Comparison of ENCODE assay signal across 27 mouse cellular contexts in the genomic region with DNA sequence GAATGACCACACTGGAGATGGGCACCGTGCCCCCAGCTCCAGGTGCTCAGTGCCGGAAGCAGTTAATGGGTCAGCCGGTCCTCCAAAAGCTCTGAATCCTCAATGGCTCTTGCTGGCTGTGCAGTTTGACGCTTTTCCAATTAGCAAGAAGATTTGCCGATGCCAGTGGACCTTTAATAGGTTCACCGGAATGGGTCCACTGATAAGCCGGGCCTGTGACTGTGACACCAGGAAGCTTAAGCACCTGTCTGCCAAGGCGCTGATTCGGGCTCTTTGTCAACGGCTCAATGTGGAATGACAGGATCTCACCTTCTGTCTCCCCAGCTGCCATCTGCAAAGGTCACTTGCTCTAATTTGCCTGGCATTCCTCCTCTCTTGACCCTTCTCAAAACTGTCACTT.
DNase-seq lines count a peak whose midpoint lies in the region; ATAC-seq lines count a peak whose summit lies in the region.
"Had no signal": no experiment of that assay in that cellular context is flagged by ENCODE, and none has a peak within 500 bp of the region (broad histone marks: within the 10 kb centered on the region; RNA-seq: fewer than 3 reads in every experiment).

No protein-coding gene starts in this region.

- WGBS in heart, embryonic 11.5 days (ENCODE audit: insufficient replicate concordance) = 74% methylated on average over 10 of the region's 10 CpGs

- intact Hi-C loops in heart, postnatal 14 days (cut with DNase I) = no loop called here

- H3K9me3 ChIP-seq in heart, embryonic 11.5 days (replicated peaks; ENCODE audit: control insufficient read depth, low read length) = no peaks in the 10 kb centered on the region
- H3K9me3 ChIP-seq: embryonic facial prominence, embryonic 10.5 days; embryonic facial prominence, embryonic 15.5 days; forebrain, embryonic 13.5 days; hindbrain, embryonic 15.5 days; kidney, embryonic 15.5 days; liver, embryonic 12.5 days; stomach, embryonic 15.5 days had no signal

- no peaks in the 10 kb centered on the region for H3K36me3 ChIP-seq in heart, embryonic 11.5 days (ENCODE audit: control insufficient read depth, insufficient read depth, low read length)
- H3K36me3 ChIP-seq: embryonic facial prominence, embryonic 10.5 days; embryonic facial prominence, embryonic 15.5 days; heart, embryonic 12.5 days; hindbrain, embryonic 15.5 days; kidney, embryonic 15.5 days; liver, embryonic 12.5 days; stomach, embryonic 15.5 days had no signal

- no peak overlapping the region for H3K27ac ChIP-seq in heart, embryonic 11.5 days (ENCODE audit: low read depth, low read length)
- H3K27ac ChIP-seq: embryonic facial prominence, embryonic 10.5 days; embryonic facial prominence, embryonic 15.5 days; forebrain, embryonic 13.5 days; hindbrain, embryonic 15.5 days; kidney, embryonic 15.5 days; liver, embryonic 12.5 days; stomach, embryonic 15.5 days had no signal

- no peak overlapping the region for H3K4me3 ChIP-seq in heart, embryonic 11.5 days (ENCODE audit: low read depth, low read length)
- H3K4me3 ChIP-seq: embryonic facial prominence, embryonic 10.5 days; embryonic facial prominence, embryonic 15.5 days; forebrain, embryonic 13.5 days; heart, embryonic 12.5 days; hindbrain, embryonic 15.5 days; kidney, embryonic 15.5 days; liver, embryonic 12.5 days; megakaryocyte, embryonic 14.5 days; stomach, embryonic 15.5 days had no signal

- peak; percentile 87 for DNase-seq in heart, adult 11 months
- peak; percentile 96 for DNase-seq in brain, adult 2 months (ENCODE audit: low read depth, low spot score)
- peak; percentile 76 to 81 for DNase-seq in cerebellum, adult 18-20 months
- peak; percentile 80 to 84 for DNase-seq in cerebellum, postnatal 10 days
- no peak for DNase-seq in layer of hippocampus, postnatal 14 days (ENCODE audit: low spot score in 2 of 2)
- no peak for DNase-seq in heart, postnatal 14 days
- no peak for DNase-seq in spleen, postnatal 14 days (ENCODE audit: low spot score in 2 of 2)
- DNase-seq: adrenal gland, postnatal 10 days; gastrocnemius, postnatal 25 days; heart, adult 18-20 months; kidney, adult 18-20 months; kidney, postnatal 25 days; liver, postnatal 0 days; lung, postnatal 4 days; midbrain, embryonic 14.5 days; thymus, postnatal 14 days had no signal

- no peak overlapping the region for H3K9ac ChIP-seq in heart, embryonic 11.5 days (ENCODE audit: low read depth, low read length)
- H3K9ac ChIP-seq: embryonic facial prominence, embryonic 15.5 days; forebrain, embryonic 13.5 days; heart, embryonic 12.5 days; hindbrain, embryonic 15.5 days; kidney, embryonic 15.5 days; liver, embryonic 12.5 days; liver, postnatal 0 days; stomach, embryonic 15.5 days had no signal

- H3K4me2 ChIP-seq in heart, embryonic 11.5 days = no peak overlapping the region
- H3K4me2 ChIP-seq: embryonic facial prominence, embryonic 15.5 days; forebrain, embryonic 13.5 days; heart, embryonic 12.5 days; hindbrain, embryonic 15.5 days; kidney, embryonic 15.5 days; liver, embryonic 12.5 days; stomach, embryonic 15.5 days had no signal

- ATAC-seq in heart, embryonic 11.5 days (replicated peaks; ENCODE audit: insufficient number of reproducible peaks, low FRiP score, low TSS enrichment) = no peak
- ATAC-seq: forebrain, embryonic 13.5 days; liver, embryonic 12.5 days; liver, postnatal 0 days; Patski had no signal

- no peaks in the 10 kb centered on the region for H3K27me3 ChIP-seq in heart, embryonic 11.5 days (ENCODE audit: control insufficient read depth, insufficient read depth, low read length)
- H3K27me3 ChIP-seq: embryonic facial prominence, embryonic 15.5 days; hindbrain, embryonic 15.5 days; kidney, embryonic 15.5 days; liver, embryonic 12.5 days; megakaryocyte, embryonic 14.5 days; stomach, embryonic 15.5 days had no signal

- no peaks in the 10 kb centered on the region for H3K4me1 ChIP-seq in heart, embryonic 11.5 days (ENCODE audit: control insufficient read depth, insufficient read depth, low read length)
- H3K4me1 ChIP-seq: embryonic facial prominence, embryonic 10.5 days; embryonic facial prominence, embryonic 15.5 days; heart, embryonic 12.5 days; kidney, embryonic 15.5 days; liver, embryonic 12.5 days; megakaryocyte, embryonic 14.5 days; stomach, embryonic 15.5 days had no signal

Comparison
In these comparisons a context has a peak if more than half of its experiments do, and no peak if none do; other contexts are left out.
1. DNase-seq: peak in heart, adult 11 months (single experiment), brain, adult 2 months (single experiment), cerebellum, adult 18-20 months (2 of 2) and cerebellum, postnatal 10 days (2 of 2); none in layer of hippocampus, postnatal 14 days (0 of 2), heart, postnatal 14 days (0 of 2) and spleen, postnatal 14 days (0 of 2).